Comparison of ENCODE assay signal across 16 mouse cellular contexts in genomic region chr7:79819996-79820395, GRCm38 (mm10). TPM values are rescaled to one million over a fixed set of nuclear protein-coding genes. Genes with fewer than 3 reads are reported as not detected.
"Had no signal": no experiment of that assay in that cellular context is flagged by ENCODE, and none has a peak within 500 bp of the region (broad histone marks: within the 10 kb centered on the region; RNA-seq: fewer than 3 reads in every experiment).

No protein-coding gene starts in this region.

- DNase-seq: kidney, postnatal 10 days; left cerebral cortex, postnatal 4 days; lung, adult 2 months; lung, postnatal 36 days; right cerebral cortex, postnatal 14 days had no signal

- H3K4me2 ChIP-seq: liver, embryonic 11.5 days; liver, embryonic 15.5 days; midbrain, embryonic 13.5 days; neural tube, embryonic 15.5 days had no signal

- H3K9me3 ChIP-seq: liver, embryonic 15.5 days; midbrain, embryonic 13.5 days; neural tube, embryonic 15.5 days had no signal

- H3K36me3 ChIP-seq: midbrain, embryonic 13.5 days; neural tube, embryonic 15.5 days had no signal

- H3K4me3 ChIP-seq: liver, embryonic 15.5 days; midbrain, embryonic 13.5 days; myocyte; neural tube, embryonic 15.5 days had no signal

- ATAC-seq: lung, postnatal 0 days; midbrain, embryonic 13.5 days had no signal

- H3K27ac ChIP-seq: liver, embryonic 15.5 days; midbrain, embryonic 13.5 days; neural tube, embryonic 15.5 days had no signal

- H3K9ac ChIP-seq: liver, embryonic 15.5 days; midbrain, embryonic 13.5 days; neural tube, embryonic 15.5 days had no signal

RNA-seq across cellular contexts. Expression of gene Mesp2, which starts 9.5 kb away (rescaled TPM):
- polyA plus RNA-seq: liver, embryonic 15.5 days; myocyte had no signal

RNA-seq across cellular contexts. Expression of gene Mesp1, which starts 26.4 kb away (rescaled TPM):
- total RNA-seq: layer of hippocampus, adult 8-10 months; megakaryocyte progenitor cell, adult 5-6 weeks had no signal
- polyA plus RNA-seq: liver, embryonic 11.5 days; liver, embryonic 15.5 days; midbrain, embryonic 13.5 days; myocyte; neural tube, embryonic 11.5 days; neural tube, embryonic 15.5 days; spleen, adult 2 months; stomach, embryonic 16.5 days had no signal
